Mouse (Mus musculus): ENCODE measurements around the gene Tspo. TPM values are rescaled to one million over a fixed set of nuclear protein-coding genes. Genes with fewer than 3 reads are reported as not detected.

Gene Tspo
- 37.9 and 40.2 TPM in 2 replicates for polyA plus RNA-seq (2016; fragmentation: Nextera tagmentation; extraction: Ambion mirVana)

GRCm38 (mm10) chr15:83563327-83563856 is at the start of gene Tspo, which contains the start of gene Mcat:
TSS of gene Tspo (plus strand) at chr15:83563592.
TSS of gene Mcat (minus strand) at chr15:83563787.
- Histone ChIP-seq H3K27ac (peak within 1 kb of the TSS; percentile 83), H3K4me1 (peaks cover 25% of the 10 kb centered on the region), H3K4me3 (peak within 1 kb of the TSS; percentile 62), H3K27me3 (ENCODE audit: poor library complexity, severe bottlenecking) (peaks cover 32% of the 10 kb centered on the region), H3K36me3 (replicated peaks) (no peaks in the 10 kb centered on the region), H3K9me3 (no peaks in the 10 kb centered on the region)
- whole genome bisulfite sequencing: 2% methylated on average over 28 of the region's 28 CpGs
- DNase-seq (ENCODE audit: extremely low spot score, low spot score): peak; percentile 41

GRCm38 (mm10) chr15:83515018-83515417 is 48.4 kb upstream of the Tspo start:
- Histone ChIP-seq H3K4me3 (no peak overlapping the region), H3K27me3 (ENCODE audit: poor library complexity, severe bottlenecking) (peaks cover 11% of the 10 kb centered on the region; the same call in 1 of the 2 replicates), H3K9me3 (no peaks in the 10 kb centered on the region), H3K27ac (no peak overlapping the region), H3K36me3 (replicated peaks) (no peaks in the 10 kb centered on the region), H3K4me1 (peaks cover 22% of the 10 kb centered on the region)
- DNase-seq (ENCODE audit: extremely low spot score, low spot score): no peak
- WGBS: 74% methylated on average over 5 of the region's 5 CpGs

GRCm38 (mm10) chr15:83518215-83519048 is 45.0 kb upstream of the Tspo start:
- 39% methylated on average over 20 of the region's 20 CpGs for WGBS
- H3K4me3 ChIP-seq: no peak overlapping the region

GRCm38 (mm10) chr15:83520861-83521382 is 42.5 kb upstream of the Tspo start:
- Histone ChIP-seq H3K27me3 (ENCODE audit: poor library complexity, severe bottlenecking) (peaks cover 36% of the 10 kb centered on the region), H3K4me3 (no peak overlapping the region), H3K27ac (no peak overlapping the region), H3K9me3 (no peaks in the 10 kb centered on the region), H3K36me3 (replicated peaks) (no peaks in the 10 kb centered on the region), H3K4me1 (peaks cover 41% of the 10 kb centered on the region)
- WGBS: 83% methylated on average over 6 of the region's 6 CpGs
- no peak for DNase-seq (ENCODE audit: extremely low spot score, low spot score)

More at GRCm38 (mm10) chr15:83518215-83519048, 45.0 kb upstream of the Tspo start:
- peaks cover 23% of the 10 kb centered on the region for H3K4me1 ChIP-seq
- H3K36me3 ChIP-seq (replicated peaks): no peaks in the 10 kb centered on the region
- H3K27me3 ChIP-seq (ENCODE audit: poor library complexity, severe bottlenecking): peaks cover 11% of the 10 kb centered on the region; the same call in 1 of the 2 replicates
- H3K9me3 ChIP-seq: no peaks in the 10 kb centered on the region
- peak; percentile 72 for DNase-seq (ENCODE audit: extremely low spot score, low spot score)
- peak overlapping the region; percentile 25; the same call in 1 of the 2 replicates for H3K27ac ChIP-seq

GRCm38 (mm10) chr15:83523196-83523595 is 40.2 kb upstream of the Tspo start:
- 21% methylated on average over 7 of the region's 7 CpGs for WGBS
- Histone ChIP-seq H3K9me3 (no peaks in the 10 kb centered on the region), H3K4me3 (no peak overlapping the region), H3K4me1 (peaks cover 51% of the 10 kb centered on the region), H3K27me3 (ENCODE audit: poor library complexity, severe bottlenecking) (peaks cover 59% of the 10 kb centered on the region), H3K36me3 (replicated peaks) (no peaks in the 10 kb centered on the region), H3K27ac (0 out of 2 replicates have a peak overlapping the region, but pooled peaks have one; percentile 27)
- DNase-seq (ENCODE audit: extremely low spot score, low spot score): no peak

GRCm38 (mm10) chr15:83523638-83524332 is 39.6 kb upstream of the Tspo start:
- Histone ChIP-seq H3K9me3 (no peaks in the 10 kb centered on the region), H3K4me1 (peaks cover 45% of the 10 kb centered on the region), H3K27me3 (ENCODE audit: poor library complexity, severe bottlenecking) (peaks cover 62% of the 10 kb centered on the region), H3K36me3 (replicated peaks) (no peaks in the 10 kb centered on the region), H3K27ac (no peak overlapping the region), H3K4me3 (no peak overlapping the region)
- no peak for DNase-seq (ENCODE audit: extremely low spot score, low spot score)
- WGBS: 69% methylated on average over 14 of the region's 14 CpGs

- no peaks in the 10 kb centered on the region for H3K36me3 ChIP-seq (replicated peaks)
- peaks cover 44% of the 10 kb centered on the region for H3K4me1 ChIP-seq
- no peaks in the 10 kb centered on the region for H3K9me3 ChIP-seq
- WGBS: 83% methylated on average over 3 of the region's 3 CpGs
- no peak overlapping the region for H3K4me3 ChIP-seq
- peaks cover 62% of the 10 kb centered on the region for H3K27me3 ChIP-seq (ENCODE audit: poor library complexity, severe bottlenecking)
- H3K27ac ChIP-seq: no peak overlapping the region
- DNase-seq (ENCODE audit: extremely low spot score, low spot score): no peak
Measured at GRCm38 (mm10) chr15:83524333-83524729, 39.1 kb upstream of the Tspo start.

GRCm38 (mm10) chr15:83526424-83527091 is 36.8 kb upstream of the Tspo start, which contains the start of gene Bik:
TSS of gene Bik (plus strand) at chr15:83526862.
- under 1% methylated on average over 45 of the region's 45 CpGs for WGBS
- H3K36me3 ChIP-seq (replicated peaks): no peaks in the 10 kb centered on the region
- DNase-seq (ENCODE audit: extremely low spot score, low spot score): peak; percentile 72
- peaks cover 73% of the 10 kb centered on the region for H3K27me3 ChIP-seq (ENCODE audit: poor library complexity, severe bottlenecking)
- peak within 1 kb of the TSS; percentile 68 for H3K4me3 ChIP-seq
- peaks cover 44% of the 10 kb centered on the region for H3K4me1 ChIP-seq
- no peaks in the 10 kb centered on the region for H3K9me3 ChIP-seq
- peak within 1 kb of the TSS; percentile 70 for H3K27ac ChIP-seq

GRCm38 (mm10) chr15:83527092-83527437 is 36.3 kb upstream of the Tspo start:
- no peak for DNase-seq (ENCODE audit: extremely low spot score, low spot score)
- Histone ChIP-seq H3K27ac (peak overlapping the region; percentile 70), H3K4me1 (peaks cover 42% of the 10 kb centered on the region), H3K27me3 (ENCODE audit: poor library complexity, severe bottlenecking) (peaks cover 73% of the 10 kb centered on the region), H3K9me3 (no peaks in the 10 kb centered on the region), H3K36me3 (replicated peaks) (no peaks in the 10 kb centered on the region), H3K4me3 (peak overlapping the region; percentile 68)
- under 1% methylated on average over 26 of the region's 26 CpGs for WGBS

- Histone ChIP-seq H3K27me3 (ENCODE audit: poor library complexity, severe bottlenecking) (peaks cover 73% of the 10 kb centered on the region), H3K36me3 (replicated peaks) (no peaks in the 10 kb centered on the region), H3K27ac (no peak overlapping the region), H3K4me3 (peak overlapping the region; percentile 68; the same call in 1 of the 2 replicates), H3K9me3 (no peaks in the 10 kb centered on the region), H3K4me1 (peaks cover 38% of the 10 kb centered on the region)
- no peak for DNase-seq (ENCODE audit: extremely low spot score, low spot score)
- WGBS: 59% methylated on average over 2 of the region's 2 CpGs
Measured at GRCm38 (mm10) chr15:83527747-83528146, 35.6 kb upstream of the Tspo start.

GRCm38 (mm10) chr15:83528892-83529291 is 34.5 kb upstream of the Tspo start:
- H3K27me3 ChIP-seq (ENCODE audit: poor library complexity, severe bottlenecking): peaks cover 68% of the 10 kb centered on the region
- no peak overlapping the region for H3K4me3 ChIP-seq

GRCm38 (mm10) chr15:83529765-83530164 is 33.6 kb upstream of the Tspo start:
- H3K27me3 ChIP-seq (ENCODE audit: poor library complexity, severe bottlenecking): peaks cover 59% of the 10 kb centered on the region
- peaks cover 28% of the 10 kb centered on the region for H3K4me1 ChIP-seq
- DNase-seq (ENCODE audit: extremely low spot score, low spot score): no peak
- H3K36me3 ChIP-seq (replicated peaks): no peaks in the 10 kb centered on the region
- 91% methylated on average over 5 of the region's 5 CpGs for WGBS
- H3K4me3 ChIP-seq: no peak overlapping the region
- no peaks in the 10 kb centered on the region for H3K9me3 ChIP-seq
- H3K27ac ChIP-seq: no peak overlapping the region

More at GRCm38 (mm10) chr15:83528892-83529291, 34.5 kb upstream of the Tspo start:
- Histone ChIP-seq H3K9me3 (no peaks in the 10 kb centered on the region), H3K4me1 (peaks cover 30% of the 10 kb centered on the region), H3K36me3 (replicated peaks) (no peaks in the 10 kb centered on the region), H3K27ac (no peak overlapping the region)
- 74% methylated on average over 4 of the region's 4 CpGs for WGBS
- DNase-seq (ENCODE audit: extremely low spot score, low spot score): no peak
